Mouse (Mus musculus): ENCODE results near the gene Olfr910. TPM values are rescaled to one million over a fixed set of nuclear protein-coding genes. Genes with fewer than 3 reads are reported as not detected.

Gene Olfr910
- total RNA-seq (2023) = not detected

GRCm38 (mm10) chr9:38537549-38537948 is at the start of gene Olfr910:
Gene Olfr910, plus strand, starts transcription at chr9:38537849.

GRCm38 (mm10) chr9:38495501-38495900 is 42.1 kb upstream of the Olfr910 start, which contains the start of gene Olfr907:
Gene Olfr907, plus strand, starts transcription at chr9:38495801.

GRCm38 (mm10) chr9:38521280-38521679 is 16.4 kb upstream of the Olfr910 start, which contains the start of gene Olfr911-ps1:
Gene Olfr911-ps1, plus strand, starts transcription at chr9:38521580.

GRCm38 (mm10) chr9:38579878-38580277 is 42.2 kb downstream of the Olfr910 start, which contains the start of gene Olfr912:
Gene Olfr912, plus strand, starts transcription at chr9:38580178.

Other genes starting within 250 kb of the Olfr910 start
- not detected for gene Olfr896-ps1, start 246.7 kb upstream of the Olfr910 start, total RNA-seq (2023)
- not detected for gene Olfr25, start 208.8 kb upstream of the Olfr910 start, total RNA-seq (2023)
- gene Olfr898, start 189.4 kb upstream of the Olfr910 start, total RNA-seq (2023) = not detected
- gene Olfr250, start 171.0 kb upstream of the Olfr910 start, total RNA-seq (2023) = not detected
- gene Olfr251, start 160.8 kb upstream of the Olfr910 start, total RNA-seq (2023) = not detected
- gene Olfr147, start 136.2 kb upstream of the Olfr910 start, total RNA-seq (2023) = not detected
- not detected for gene Olfr901, start 108.4 kb upstream of the Olfr910 start, total RNA-seq (2023)
- not detected for gene Olfr902, start 90.2 kb upstream of the Olfr910 start, total RNA-seq (2023)
- gene Olfr904, start 74.7 kb upstream of the Olfr910 start, total RNA-seq (2023) = not detected
- not detected for gene Olfr905, start 66.7 kb upstream of the Olfr910 start, total RNA-seq (2023)
- not detected for gene Olfr906, start 50.8 kb upstream of the Olfr910 start, total RNA-seq (2023)
- not detected for gene Olfr907, start 42.0 kb upstream of the Olfr910 start, total RNA-seq (2023)
- not detected for gene Olfr911-ps1, start 16.3 kb upstream of the Olfr910 start, total RNA-seq (2023)
- not detected for gene Olfr912, start 42.3 kb downstream of the Olfr910 start, total RNA-seq (2023)
- not detected for gene Olfr913, start 54.9 kb downstream of the Olfr910 start, total RNA-seq (2023)
- not detected for gene Olfr914, start 67.3 kb downstream of the Olfr910 start, total RNA-seq (2023)
- not detected for gene Olfr916, start 122.0 kb downstream of the Olfr910 start, total RNA-seq (2023)
- not detected for gene Olfr917, start 128.0 kb downstream of the Olfr910 start, total RNA-seq (2023)
- gene Olfr918, start 136.8 kb downstream of the Olfr910 start, total RNA-seq (2023) = not detected
- gene Olfr919, start 165.8 kb downstream of the Olfr910 start, total RNA-seq (2023) = not detected
- gene Vwa5a, start 180.4 kb downstream of the Olfr910 start, total RNA-seq (2023) = 1 to 10 TPM; 6.2 to 9.1 TPM
- gene Olfr920, start 214.4 kb downstream of the Olfr910 start, total RNA-seq (2023) = not detected
- gene Olfr921, start 235.2 kb downstream of the Olfr910 start, total RNA-seq (2023) = not detected